Mouse (Mus musculus) cerebellum, postnatal 4 days (tissue): Measurements from ENCODE around the gene Ring1.
"Not testable (repeated sequence)": the region's sequence is repeated elsewhere in the genome, so short reads cannot be mapped to it uniquely, and the experiment has no call there.

Experiments used
- DNase-seq, 2 experiments: peaks; one replicate each; pipeline ENCODE4 v3.0.0; 2022; ENCODE audit warnings: low spot score in 2 of 2, mixed read lengths in 1 of 2

The Ring1 gene

DNA sequence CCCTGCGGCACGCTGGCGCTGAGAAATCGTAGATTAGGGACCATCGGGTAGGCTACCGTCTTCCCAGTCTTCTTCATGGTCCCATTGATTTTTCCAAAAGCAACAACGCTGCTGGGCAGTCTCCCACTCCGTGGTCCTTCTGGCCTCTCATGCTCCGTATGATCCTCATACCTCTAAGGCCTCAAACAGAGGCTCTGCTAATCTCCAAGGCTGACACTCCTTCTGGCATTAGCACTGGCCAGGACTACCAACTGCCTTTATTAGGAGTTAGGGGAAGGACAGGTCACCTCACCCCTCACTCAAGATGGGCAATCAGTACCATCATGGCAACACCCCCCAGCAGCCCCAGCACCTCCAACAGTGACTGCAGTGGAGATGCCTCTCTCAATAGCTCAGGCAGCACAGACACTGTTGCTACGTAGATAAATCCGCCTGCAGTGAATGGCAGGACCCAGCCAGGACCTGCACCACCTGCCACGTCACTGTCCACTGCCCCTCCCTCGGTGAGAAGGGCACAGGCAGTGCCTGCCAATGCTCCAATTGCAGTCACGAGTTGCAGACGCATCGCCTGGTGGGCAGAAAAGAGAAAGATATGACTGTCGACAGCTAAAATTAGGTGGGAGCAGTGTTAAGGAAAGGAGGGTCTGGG, 4.1 kb upstream of the Ring1 start:
- DNase-seq, result no peak

DNA sequence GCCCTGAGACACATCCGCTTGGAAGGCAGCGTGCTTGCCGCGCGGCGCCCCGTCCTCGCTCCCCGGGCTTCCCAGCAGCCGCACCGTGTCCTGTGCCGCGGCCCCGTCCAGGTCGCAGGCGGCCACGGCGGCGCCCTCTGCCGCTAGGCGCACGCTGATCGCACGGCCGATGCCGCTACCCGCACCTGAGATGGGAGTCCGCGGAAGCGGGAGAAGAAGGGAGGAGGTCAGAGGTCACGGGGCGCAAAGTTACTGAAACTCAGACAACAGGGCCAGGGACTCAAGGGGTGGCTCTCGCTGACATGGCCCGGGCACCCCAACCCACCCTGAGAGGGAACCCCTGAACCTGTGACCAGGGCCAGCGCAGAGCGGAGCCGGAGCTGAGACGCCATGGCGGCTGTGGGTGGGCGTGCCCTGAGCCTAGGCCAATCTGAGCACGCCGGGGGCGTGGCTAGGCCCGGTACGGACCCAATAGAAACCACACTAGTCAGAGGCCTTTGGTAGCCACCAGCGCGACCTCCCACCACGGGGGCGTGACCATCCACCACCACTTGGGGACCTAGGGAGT, 3.3 kb upstream of the Ring1 start, which contains the start of gene H2-Ke6:
Gene H2-Ke6 (minus strand): TSS at position 405 of the 568 bp plus-strand sequence.
- peak; percentile 76 to 91 for DNase-seq

- no peak for DNase-seq
Measured at GRCm38 (mm10) chr17:34026917-34027655, 2.6 kb upstream of the Ring1 start.

DNA sequence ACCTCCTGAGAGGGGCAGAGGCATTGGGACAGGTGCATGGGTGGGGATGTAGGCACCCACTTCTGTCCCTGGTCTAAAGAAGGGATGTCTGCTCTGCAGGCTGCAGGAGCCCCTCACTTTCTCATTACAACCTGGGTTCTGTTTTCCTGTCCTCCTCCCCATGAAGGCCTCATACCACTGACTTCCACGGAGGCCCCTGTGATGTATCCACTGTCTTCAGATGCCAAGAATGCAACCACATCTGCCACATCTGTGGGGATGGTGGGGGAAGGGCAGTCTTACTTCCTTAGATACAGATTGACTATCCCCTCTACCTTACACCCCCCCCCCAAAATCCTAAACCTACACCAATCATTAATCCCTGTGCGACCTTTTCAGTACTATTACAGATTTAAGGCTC, 1.7 kb upstream of the Ring1 start:
- DNase-seq, result no peak

DNA sequence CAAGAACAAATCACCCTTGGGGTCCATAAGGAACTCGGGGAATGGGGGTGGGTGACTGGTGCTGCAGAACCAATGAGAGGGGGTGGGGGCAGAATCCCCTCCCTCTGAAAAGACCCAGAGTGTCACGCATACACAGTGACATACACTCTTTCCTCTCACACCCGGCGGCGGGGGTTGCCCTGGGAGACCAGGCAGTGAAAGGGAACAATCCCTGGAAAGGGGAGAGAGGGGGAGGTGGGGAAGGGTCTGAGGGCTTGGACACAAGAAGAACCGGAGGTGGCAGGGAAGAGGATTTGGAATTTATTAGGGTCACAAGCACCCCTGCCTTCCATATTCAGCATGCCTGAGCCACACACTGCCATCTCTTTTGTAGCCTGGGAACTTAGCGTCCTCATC, 1.3 kb upstream of the Ring1 start:
- DNase-seq, result no peak

DNA sequence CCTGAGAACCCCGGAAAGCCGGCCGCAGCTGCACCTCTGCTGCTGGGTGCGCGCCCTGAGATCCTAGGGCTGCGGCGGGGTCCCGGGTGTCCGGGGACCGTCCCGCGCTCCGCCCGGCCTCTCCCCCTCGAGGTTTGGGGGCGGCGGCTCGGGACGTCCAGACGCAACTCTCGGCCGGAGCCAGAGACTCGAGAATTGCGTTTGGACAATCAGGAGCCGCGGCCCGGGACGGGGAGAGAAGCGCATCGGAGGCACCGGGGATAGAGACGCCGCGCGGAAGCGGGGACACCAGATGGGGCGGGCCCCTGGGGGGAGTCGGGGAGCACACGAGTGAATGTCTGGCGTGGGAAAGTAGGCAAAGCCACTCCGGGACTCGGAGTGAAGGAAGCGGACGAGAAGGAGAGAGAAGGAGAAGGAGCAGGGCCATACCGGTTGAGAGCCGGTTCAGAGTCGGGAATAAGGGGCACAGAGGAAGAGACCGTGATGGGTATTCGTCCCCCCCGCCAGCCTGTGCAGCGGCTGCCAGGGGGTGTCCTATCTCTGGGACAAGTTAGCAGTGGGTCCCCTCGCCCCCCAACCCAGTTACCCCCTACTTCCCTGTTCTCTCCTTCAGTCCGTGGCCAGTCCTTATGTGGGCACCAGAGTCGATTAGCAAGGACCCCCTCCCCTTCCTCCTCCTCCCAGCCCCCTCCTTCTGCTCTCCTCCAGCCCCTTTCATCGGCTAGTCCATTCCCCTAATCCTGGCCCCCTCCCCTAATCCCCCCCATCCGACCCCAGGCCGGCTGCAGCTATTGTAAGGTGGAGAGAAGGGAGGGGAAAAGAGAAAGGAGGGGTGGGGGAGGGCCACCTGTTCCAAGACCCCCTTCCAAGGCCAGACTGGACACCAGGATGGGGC, 628 bp upstream of the Ring1 start:
- DNase-seq, result no peak

DNA sequence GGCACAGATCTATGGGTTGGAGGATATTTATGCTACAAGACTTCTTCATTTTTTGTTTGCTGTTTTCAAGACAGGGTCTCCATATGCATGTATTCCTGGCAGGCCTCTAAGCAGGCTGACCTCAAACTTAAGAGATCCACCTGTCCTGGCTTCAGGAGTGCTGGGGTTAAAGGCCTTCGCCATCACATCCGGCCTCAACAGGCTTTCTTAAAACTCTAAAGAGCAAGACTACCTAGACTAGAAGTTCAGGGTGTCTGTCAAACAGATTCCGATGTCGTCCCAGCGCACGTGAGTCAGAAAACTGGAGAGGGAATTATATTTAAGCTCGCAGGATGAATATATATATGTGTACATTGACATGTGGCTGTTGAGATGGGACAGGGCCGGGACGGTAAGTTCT, 802 bp downstream of the Ring1 start:
- DNase-seq, result no peak

GRCm38 (mm10) chr17:34022987-34023386, 1.5 kb downstream of the Ring1 start:
- no peak for DNase-seq

GRCm38 (mm10) chr17:34022414-34022783, 2.1 kb downstream of the Ring1 start:
- DNase-seq, result no peak

GRCm38 (mm10) chr17:34021539-34022413, 2.7 kb downstream of the Ring1 start:
- DNase-seq, result no peak

DNA sequence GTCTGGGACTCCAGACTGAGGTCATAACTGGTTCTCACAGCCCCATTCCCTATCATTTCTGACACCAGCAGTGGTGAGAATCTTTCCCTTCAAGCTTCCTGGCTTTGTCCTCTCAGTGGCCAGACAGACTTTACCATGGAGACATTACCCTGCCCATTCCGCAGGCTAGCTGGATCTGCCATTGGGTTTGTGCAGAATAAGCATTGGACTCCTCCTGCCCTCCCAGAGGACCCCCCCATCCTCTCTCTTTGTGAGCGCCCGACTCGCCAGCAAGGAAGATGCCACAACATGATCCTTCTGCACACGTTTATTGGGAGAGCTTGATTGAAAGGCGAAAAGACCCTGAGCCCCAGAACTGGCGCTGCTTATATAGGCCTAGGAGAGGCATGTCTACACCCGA, 11.0 kb downstream of the Ring1 start:
- no peak for DNase-seq

- no peak for DNase-seq
Measured at GRCm38 (mm10) chr17:34010156-34010555, 14.3 kb downstream of the Ring1 start.

DNA sequence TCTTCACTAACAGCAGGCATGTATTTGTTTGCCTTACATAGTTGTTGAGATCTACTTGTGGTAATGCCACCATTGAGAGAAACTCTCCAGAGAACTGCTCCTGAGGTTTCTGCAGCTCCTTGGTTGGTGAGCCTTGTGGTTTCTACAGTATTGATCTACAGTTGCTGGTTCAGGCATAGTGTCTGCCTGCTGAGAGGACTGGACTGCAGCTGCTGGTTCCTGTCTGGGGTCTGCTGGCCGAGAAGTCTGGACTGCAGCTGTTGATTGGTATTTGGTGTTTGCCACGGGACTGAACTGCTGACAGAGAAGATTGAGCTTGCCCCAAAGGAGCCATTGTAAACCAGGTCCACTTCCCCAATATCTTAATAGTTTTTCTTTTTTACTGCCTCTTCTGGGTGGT, 17.9 kb downstream of the Ring1 start:
- no peak for DNase-seq

DNA sequence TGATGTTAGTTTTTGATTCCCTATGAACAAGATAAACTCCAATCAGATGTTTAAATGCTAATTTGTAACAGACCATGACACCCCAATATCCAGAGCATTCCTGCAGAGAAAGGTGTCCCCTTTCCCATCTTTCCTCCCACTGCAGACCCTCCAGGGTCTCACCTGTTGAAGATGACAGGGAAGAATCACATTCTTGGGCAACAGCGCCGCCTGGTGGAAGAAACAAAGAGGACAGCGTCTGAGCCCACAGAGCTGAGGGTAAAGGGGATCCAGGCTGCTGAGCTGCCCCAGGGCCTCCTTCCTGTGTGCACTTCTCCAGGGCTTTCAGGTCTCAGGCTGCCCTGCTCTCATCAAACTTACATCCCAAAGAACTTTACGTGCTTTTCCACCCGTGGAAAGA, 21.1 kb downstream of the Ring1 start:
- DNase-seq, result peak in 1 of 2 experiments; percentile 47

- DNase-seq, result not testable (repeated sequence)
Measured at GRCm38 (mm10) chr17:34000796-34001195, 23.7 kb downstream of the Ring1 start.

GRCm38 (mm10) chr17:34000150-34000537, 24.3 kb downstream of the Ring1 start, which contains the start of gene H2-K1:
Gene H2-K1 (minus strand): TSS chr17:34000347.
- peak; percentile 45 to 54 for DNase-seq

GRCm38 (mm10) chr17:33999341-34000149, 24.9 kb downstream of the Ring1 start:
- no peak for DNase-seq

DNA sequence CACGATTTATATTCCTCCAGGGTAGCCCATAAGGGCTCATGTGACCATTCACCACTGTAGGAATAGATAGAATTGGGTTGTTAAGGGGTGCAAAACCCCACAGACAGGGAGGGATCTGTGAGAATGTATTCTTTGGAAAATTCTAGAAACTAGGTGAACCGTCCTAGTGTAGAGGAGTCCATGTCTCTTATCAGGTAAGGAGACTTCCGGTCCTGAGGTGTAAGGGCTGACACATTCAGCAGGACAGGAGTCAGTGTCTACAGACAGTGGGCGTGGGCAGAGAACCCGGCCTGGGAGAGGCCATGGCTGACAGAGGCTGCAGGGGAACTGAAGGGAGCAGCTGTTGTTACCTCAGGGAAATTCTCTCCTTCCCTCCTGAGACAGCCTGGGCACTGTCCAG, 25.8 kb downstream of the Ring1 start:
- DNase-seq, result not testable (repeated sequence)

- not testable (repeated sequence) for DNase-seq
Measured at GRCm38 (mm10) chr17:33997025-33997424, 27.5 kb downstream of the Ring1 start.

GRCm38 (mm10) chr17:33995651-33996050, 28.8 kb downstream of the Ring1 start:
- no peak for DNase-seq
